Mouse (Mus musculus) lung, embryonic 15.5 days (tissue): Measurements from ENCODE around the gene Bicdl2. TPM values are rescaled to one million over a fixed set of nuclear protein-coding genes. Genes with fewer than 3 reads are reported as not detected.
A peak's percentile ranks its signal among the peaks of the same experiment; 100 is the strongest.

ENCODE experiments used
- ATAC-seq: fragments of 200-750 bp; cut with Nextera tagmentation; 2 replicates; pipeline ENCODE4 v1.8.0; 2017; ENCODE audit warnings: moderate number of reproducible peaks, borderline replicate concordance; ENCODE audit not compliant: low FRiP score, low TSS enrichment; ENCODE audit errors: extremely low read depth
- H3K27ac ChIP-seq: fragments of 300-500 bp; sonication (generic); 2 replicates; pipeline ENCODE4 v1.5.1; 2015; ENCODE audit warnings: moderate library complexity, mild to moderate bottlenecking, inconsistent platforms
- H3K27me3 ChIP-seq: fragments of 300-500 bp; sonication (generic); 2 replicates; pipeline ENCODE4 v1.6.1; 2015; ENCODE audit warnings: inconsistent platforms
- H3K36me3 ChIP-seq: fragments of 300-500 bp; sonication (generic); 2 replicates; pipeline ENCODE4 v1.6.1; 2015; ENCODE audit warnings: inconsistent platforms
- H3K4me1 ChIP-seq: fragments of 300-500 bp; sonication (generic); 2 replicates; pipeline ENCODE4 v1.6.1; 2015; ENCODE audit warnings: inconsistent platforms
- H3K4me2 ChIP-seq: fragments of 300-500 bp; sonication (generic); 2 replicates; pipeline ENCODE4 v1.6.1; 2015; ENCODE audit warnings: inconsistent platforms, mild to moderate bottlenecking, moderate library complexity
- H3K4me3 ChIP-seq: fragments of 300-500 bp; sonication (generic); 2 replicates; pipeline ENCODE4 v1.5.1; 2015; ENCODE audit warnings: mild to moderate bottlenecking, inconsistent platforms
- H3K9ac ChIP-seq: fragments of 300-500 bp; sonication (generic); 2 replicates; pipeline ENCODE4 v1.6.1; 2015; ENCODE audit warnings: inconsistent platforms
- H3K9me3 ChIP-seq: fragments of 300-500 bp; sonication (generic); 2 replicates; pipeline ENCODE4 v1.6.1; 2016; ENCODE audit warnings: inconsistent platforms
- WGBS: fragments of 180-500 bp; shearing (Covaris S2); methylation state at CpG from one replicate; pipeline ENCODE4 v1.1.7; 2015; 5-methylcytosine and 5-hydroxymethylcytosine counted together
- polyA plus RNA-seq: library from polyadenylated mRNA; unstranded; fragments of >200 nt; fragmentation: Nextera tagmentation; extraction: Ambion mirVana; gene quantifications from 2 replicates; pipeline ENCODE4 v1.2.1, GENCODE M21; 2015

Gene Bicdl2
- polyA plus RNA-seq, 1 experiment from 2014 or later, result 4.0 TPM

GRCm38 (mm10) chr17:23694491-23694890, 34.2 kb downstream of the Bicdl2 start:
- peak overlapping the region; percentile 80 for H3K27ac ChIP-seq
- H3K4me2 ChIP-seq, result no peak overlapping the region
- H3K9me3 ChIP-seq, result no peaks in the 10 kb centered on the region
- H3K4me1 ChIP-seq, result peaks cover 35% of the 10 kb centered on the region
- ATAC-seq, result no peak
- H3K27me3 ChIP-seq, result peaks cover 20% of the 10 kb centered on the region
- 58% methylated on average over 1 of the region's 1 CpGs for WGBS
- H3K4me3 ChIP-seq, result no peak overlapping the region
- H3K36me3 ChIP-seq, result no peaks in the 10 kb centered on the region
- H3K9ac ChIP-seq, result no peak overlapping the region

GRCm38 (mm10) chr17:23695801-23696200, 35.5 kb downstream of the Bicdl2 start:
- H3K9me3 ChIP-seq, result no peaks in the 10 kb centered on the region
- H3K4me3 ChIP-seq, result no peak overlapping the region
- H3K27ac ChIP-seq, result peak overlapping the region; percentile 80
- no peaks in the 10 kb centered on the region for H3K36me3 ChIP-seq
- H3K27me3 ChIP-seq, result peaks cover 31% of the 10 kb centered on the region
- WGBS, result 18% methylated on average over 3 of the region's 3 CpGs
- peak; percentile 67; the same call in 1 of the 2 replicates for ATAC-seq
- no peak overlapping the region for H3K4me2 ChIP-seq
- H3K4me1 ChIP-seq, result peaks cover 40% of the 10 kb centered on the region
- no peak overlapping the region for H3K9ac ChIP-seq

DNA sequence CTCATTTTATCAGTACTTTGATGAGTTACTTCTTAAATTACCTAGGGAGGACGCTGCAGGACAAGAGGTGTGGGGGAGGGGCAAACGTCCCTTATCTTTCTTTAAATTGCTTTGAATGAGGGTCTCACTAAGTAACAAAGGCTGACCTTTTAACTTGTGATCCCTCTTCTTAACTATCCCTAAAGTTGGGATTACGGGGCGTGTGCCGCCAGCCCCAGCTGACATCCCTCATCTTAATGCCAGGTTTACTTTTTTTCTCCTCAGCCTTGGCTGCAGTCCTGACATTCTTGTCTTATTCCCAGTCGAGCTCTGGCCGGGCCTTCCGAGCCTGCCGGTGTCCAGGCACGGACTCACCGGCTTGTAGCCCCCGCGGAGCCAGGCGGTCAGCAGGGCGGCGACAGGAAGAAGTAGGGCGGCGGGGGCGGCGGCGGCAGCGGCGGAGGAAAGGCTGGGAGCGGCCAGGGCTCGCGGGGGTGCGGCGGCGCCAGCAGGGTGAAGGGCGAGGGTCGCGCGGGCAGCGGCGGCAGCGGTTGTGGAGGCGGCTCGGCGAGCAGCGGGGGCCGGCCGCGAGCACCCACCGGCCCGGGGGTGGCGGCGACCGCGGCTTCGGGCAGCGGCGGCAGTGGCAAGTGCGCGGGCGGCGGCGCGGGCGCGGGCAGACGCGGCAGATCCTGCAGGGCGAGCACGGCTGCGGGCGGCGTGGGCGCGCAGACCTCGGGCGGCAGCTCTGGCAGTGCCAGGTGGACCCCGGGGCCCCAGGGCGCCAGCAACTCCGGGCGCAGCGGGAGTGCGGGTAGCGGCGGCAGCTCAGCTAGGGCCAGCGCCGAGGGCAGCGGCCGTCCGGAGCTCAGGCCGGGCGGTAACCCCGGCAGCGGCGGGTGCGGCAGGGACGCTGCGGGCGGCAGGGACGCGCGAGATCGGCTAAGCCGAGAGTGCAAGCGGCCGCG, 39.1 kb downstream of the Bicdl2 start:
- under 1% methylated on average over 100 of the region's 101 CpGs for WGBS
- Histone ChIP-seq H3K36me3 (no peaks in the 10 kb centered on the region), H3K9me3 (no peaks in the 10 kb centered on the region), H3K27ac (peak overlapping the region; percentile 30; the same call in 1 of the 2 replicates), H3K4me3 (peak overlapping the region; percentile 60), H3K9ac (peak overlapping the region; percentile 40), H3K4me2 (peak overlapping the region; percentile 99), H3K27me3 (peaks cover 35% of the 10 kb centered on the region), H3K4me1 (peaks cover 33% of the 10 kb centered on the region)
- peak; percentile 44 for ATAC-seq

DNA sequence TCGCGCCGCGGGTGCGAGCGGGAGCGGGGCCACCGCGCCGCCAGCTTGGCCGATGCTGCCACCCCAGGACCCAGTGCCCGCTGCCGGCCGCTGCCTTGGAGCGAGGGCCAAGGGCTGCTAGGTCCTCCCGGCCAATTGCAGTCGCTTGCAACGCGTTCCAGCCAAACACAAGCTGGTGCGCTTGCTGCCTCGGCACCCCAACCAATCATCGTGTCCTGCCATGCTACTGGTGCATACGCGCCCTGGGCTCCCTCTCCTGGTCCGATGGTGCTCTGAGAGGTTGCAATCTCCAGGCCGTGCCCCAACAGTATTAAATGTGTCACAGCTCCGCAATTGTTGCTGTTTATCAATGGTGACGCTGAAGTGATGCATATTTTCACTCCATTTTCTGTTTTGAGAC, 39.8 kb downstream of the Bicdl2 start:
- peak; percentile 91 for ATAC-seq
- no peaks in the 10 kb centered on the region for H3K36me3 ChIP-seq
- 1% methylated on average over 28 of the region's 28 CpGs for WGBS
- H3K27me3 ChIP-seq, result peaks cover 35% of the 10 kb centered on the region
- H3K9me3 ChIP-seq, result no peaks in the 10 kb centered on the region
- peak overlapping the region; percentile 99 for H3K4me2 ChIP-seq
- H3K4me1 ChIP-seq, result peaks cover 27% of the 10 kb centered on the region
- peak overlapping the region; percentile 60 for H3K4me3 ChIP-seq
- H3K27ac ChIP-seq, result peak overlapping the region; percentile 30; the same call in 1 of the 2 replicates
- H3K9ac ChIP-seq, result peak overlapping the region; percentile 40

DNA sequence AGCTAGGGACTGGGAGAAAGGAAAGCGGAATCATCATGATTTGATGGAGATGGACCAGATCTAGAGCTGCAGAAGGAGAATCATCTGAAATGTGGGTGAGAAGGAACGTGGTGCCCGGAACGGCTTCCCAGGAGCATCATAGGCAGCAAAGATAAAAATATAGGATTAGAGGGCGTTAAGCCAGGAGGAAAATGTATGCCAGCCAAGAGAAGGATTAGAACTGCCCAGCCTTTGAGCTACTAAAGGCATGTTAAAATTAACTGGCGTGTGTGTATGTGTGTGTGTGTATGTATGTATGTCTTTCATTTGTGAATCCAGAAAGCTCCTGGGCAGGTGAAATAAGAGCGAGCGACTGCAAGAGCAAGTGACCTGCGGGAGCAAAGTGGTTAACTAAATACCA, 43.0 kb downstream of the Bicdl2 start:
- Histone ChIP-seq H3K27ac (no peak overlapping the region), H3K9ac (no peak overlapping the region), H3K4me1 (peaks cover 12% of the 10 kb centered on the region), H3K27me3 (peaks cover 26% of the 10 kb centered on the region), H3K4me2 (no peak overlapping the region), H3K9me3 (no peaks in the 10 kb centered on the region), H3K4me3 (no peak overlapping the region), H3K36me3 (no peaks in the 10 kb centered on the region)
- no peak for ATAC-seq
- 81% methylated on average over 9 of the region's 9 CpGs for WGBS

- no peak for ATAC-seq
Measured at GRCm38 (mm10) chr17:23704741-23705140, 44.4 kb downstream of the Bicdl2 start.

DNA sequence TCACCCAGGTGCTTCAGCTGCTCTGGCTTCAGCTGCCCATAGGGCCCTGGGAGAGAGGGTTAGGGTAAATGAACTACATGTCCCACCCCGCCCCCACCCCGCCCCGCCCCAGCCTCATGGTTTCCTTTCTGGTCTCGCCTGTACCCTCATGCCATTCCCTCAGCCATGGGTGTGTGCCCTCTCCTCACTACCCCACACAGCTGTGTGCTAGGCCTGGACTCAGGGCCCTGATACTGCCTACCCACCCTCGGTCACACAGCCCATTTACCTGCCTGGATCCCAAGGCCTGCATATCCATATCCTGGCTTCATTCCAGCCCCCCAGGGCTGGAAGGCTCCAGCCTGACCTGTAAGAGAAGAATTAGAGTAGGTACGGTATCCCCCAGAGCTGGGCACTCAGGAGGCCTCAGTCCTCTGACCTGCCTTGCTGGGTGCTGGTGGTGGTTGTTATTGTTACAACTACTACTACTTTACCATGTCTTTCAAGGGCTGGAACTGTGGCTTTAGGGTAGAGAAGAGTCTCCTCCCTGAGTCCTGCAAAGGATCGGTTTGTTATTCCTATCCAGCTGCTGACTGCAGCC, 45.3 kb downstream of the Bicdl2 start:
- H3K4me2 ChIP-seq, result no peak overlapping the region
- H3K4me1 ChIP-seq, result no peaks in the 10 kb centered on the region
- H3K27ac ChIP-seq, result no peak overlapping the region
- ATAC-seq, result no peak
- H3K9me3 ChIP-seq, result no peaks in the 10 kb centered on the region
- WGBS, result 77% methylated on average over 7 of the region's 7 CpGs
- H3K9ac ChIP-seq, result no peak overlapping the region
- H3K4me3 ChIP-seq, result no peak overlapping the region
- H3K27me3 ChIP-seq, result peaks cover 6% of the 10 kb centered on the region; the same call in 1 of the 2 replicates
- no peaks in the 10 kb centered on the region for H3K36me3 ChIP-seq

More at GRCm38 (mm10) chr17:23704741-23705140, 44.4 kb downstream of the Bicdl2 start:
- Histone ChIP-seq H3K4me3 (no peak overlapping the region), H3K36me3 (no peaks in the 10 kb centered on the region), H3K9ac (no peak overlapping the region), H3K4me1 (0 out of 2 replicates have a peak, but pooled peaks cover 2% of the 10 kb centered on the region), H3K9me3 (no peaks in the 10 kb centered on the region), H3K4me2 (no peak overlapping the region), H3K27ac (no peak overlapping the region), H3K27me3 (peaks cover 12% of the 10 kb centered on the region)
- WGBS, result 39% methylated on average over 7 of the region's 7 CpGs

- no peaks in the 10 kb centered on the region for H3K36me3 ChIP-seq
- H3K4me2 ChIP-seq, result no peak overlapping the region
- peaks cover under 1% of the 10 kb centered on the region; the same call in 1 of the 2 replicates for H3K27me3 ChIP-seq
- H3K4me3 ChIP-seq, result no peak overlapping the region
- no peak overlapping the region for H3K9ac ChIP-seq
- no peaks in the 10 kb centered on the region for H3K4me1 ChIP-seq
- H3K27ac ChIP-seq, result no peak overlapping the region
- no peak for ATAC-seq
- no peaks in the 10 kb centered on the region for H3K9me3 ChIP-seq
- WGBS, result 2% methylated on average over 3 of the region's 3 CpGs
Measured at GRCm38 (mm10) chr17:23706212-23706611, 45.9 kb downstream of the Bicdl2 start.

- H3K9me3 ChIP-seq, result no peaks in the 10 kb centered on the region
- no peaks in the 10 kb centered on the region for H3K27me3 ChIP-seq
- ATAC-seq, result 0 out of 2 replicates have a peak, but pooled peaks have one; percentile 7
- H3K4me2 ChIP-seq, result no peak overlapping the region
- H3K9ac ChIP-seq, result no peak overlapping the region
- no peaks in the 10 kb centered on the region for H3K4me1 ChIP-seq
- H3K4me3 ChIP-seq, result no peak overlapping the region
- no peak overlapping the region for H3K27ac ChIP-seq
- 53% methylated on average over 2 of the region's 2 CpGs for WGBS
- no peaks in the 10 kb centered on the region for H3K36me3 ChIP-seq
Measured at GRCm38 (mm10) chr17:23717003-23717402, 56.7 kb downstream of the Bicdl2 start.

Other genes with a start within 250 kb of the Bicdl2 start
- gene Vmn2r117, start 180.8 kb upstream of the Bicdl2 start, polyA plus RNA-seq, result not detected in 2 replicates
- 20.9 and 21.5 TPM in 2 replicates for gene Zfp213, start 96.3 kb upstream of the Bicdl2 start, polyA plus RNA-seq
- 15.0 and 15.3 TPM in 2 replicates for gene Zfp13, start 61.0 kb upstream of the Bicdl2 start, polyA plus RNA-seq
- 0.18 and 0.40 TPM in 2 replicates for gene Zscan10, start 59.6 kb upstream of the Bicdl2 start, polyA plus RNA-seq
- 0.41 and 0.53 TPM in 2 replicates for gene Mmp25, start 15.2 kb upstream of the Bicdl2 start, polyA plus RNA-seq
- gene Hcfc1r1, start 13.1 kb downstream of the Bicdl2 start, polyA plus RNA-seq, result 59.5 and 64.5 TPM in 2 replicates
- 48.3 and 49.1 TPM in 2 replicates for gene Thoc6, start 13.4 kb downstream of the Bicdl2 start, polyA plus RNA-seq
- gene Tnfrsf12a, start 17.0 kb downstream of the Bicdl2 start, polyA plus RNA-seq, result 26.8 and 28.5 TPM in 2 replicates
- gene Cldn6, start 18.7 kb downstream of the Bicdl2 start, polyA plus RNA-seq, result 237 and 246 TPM in 2 replicates
- 4.4 and 4.8 TPM in 2 replicates for gene Cldn9, start 23.5 kb downstream of the Bicdl2 start, polyA plus RNA-seq
- gene 1520401A03Rik, start 62.3 kb downstream of the Bicdl2 start, polyA plus RNA-seq, result 0.09 and 0.28 TPM in 2 replicates
- gene Pkmyt1, start 65.8 kb downstream of the Bicdl2 start, polyA plus RNA-seq, result 61.7 and 68.6 TPM in 2 replicates
- 43.9 and 46.7 TPM in 2 replicates for gene Paqr4, start 80.4 kb downstream of the Bicdl2 start, polyA plus RNA-seq
- gene Kremen2, start 85.3 kb downstream of the Bicdl2 start, polyA plus RNA-seq, result 0.38 and 1.1 TPM in 2 replicates
- gene Flywch1, start 111.1 kb downstream of the Bicdl2 start, polyA plus RNA-seq, result 70.5 TPM in 2 replicates
- gene Flywch2, start 125.6 kb downstream of the Bicdl2 start, polyA plus RNA-seq, result 28.4 and 29.1 TPM in 2 replicates
- 416 and 431 TPM in 2 replicates for gene Srrm2, start 130.0 kb downstream of the Bicdl2 start, polyA plus RNA-seq
- 927 and 1,006 TPM in 2 replicates for gene Elob, start 168.6 kb downstream of the Bicdl2 start, polyA plus RNA-seq
- gene Prss33, start 175.6 kb downstream of the Bicdl2 start, polyA plus RNA-seq, result 0.12 TPM in 1 of 2 replicates, not detected in the other
- gene Prss32, start 183.3 kb downstream of the Bicdl2 start, polyA plus RNA-seq, result not detected in 2 replicates
- gene Prss41, start 183.7 kb downstream of the Bicdl2 start, polyA plus RNA-seq, result 1.1 and 1.3 TPM in 2 replicates
- not detected in 2 replicates for gene Prss21, start 207.6 kb downstream of the Bicdl2 start, polyA plus RNA-seq
- 0.71 TPM in 1 of 2 replicates, not detected in the other for gene Dcpp1, start 220.4 kb downstream of the Bicdl2 start, polyA plus RNA-seq
- not detected in 2 replicates for gene Dcpp2, start 220.4 kb downstream of the Bicdl2 start, polyA plus RNA-seq